Mouse (Mus musculus) effector memory CD4-positive, alpha-beta T cell, adult 5 months (primary cell): ENCODE measurements around the gene Brca2. TPM values are rescaled to one million over a fixed set of nuclear protein-coding genes. Genes with fewer than 3 reads are reported as not detected.

Source experiments
- polyA plus RNA-seq: library from polyadenylated mRNA; unstranded; fragments of 100-300 nt; shearing (Covaris generic); gene quantifications from one replicate; pipeline ENCODE4 v1.2.1, GENCODE M21; 2017

Brca2 gene
- 4.3 TPM for polyA plus RNA-seq

DNA sequence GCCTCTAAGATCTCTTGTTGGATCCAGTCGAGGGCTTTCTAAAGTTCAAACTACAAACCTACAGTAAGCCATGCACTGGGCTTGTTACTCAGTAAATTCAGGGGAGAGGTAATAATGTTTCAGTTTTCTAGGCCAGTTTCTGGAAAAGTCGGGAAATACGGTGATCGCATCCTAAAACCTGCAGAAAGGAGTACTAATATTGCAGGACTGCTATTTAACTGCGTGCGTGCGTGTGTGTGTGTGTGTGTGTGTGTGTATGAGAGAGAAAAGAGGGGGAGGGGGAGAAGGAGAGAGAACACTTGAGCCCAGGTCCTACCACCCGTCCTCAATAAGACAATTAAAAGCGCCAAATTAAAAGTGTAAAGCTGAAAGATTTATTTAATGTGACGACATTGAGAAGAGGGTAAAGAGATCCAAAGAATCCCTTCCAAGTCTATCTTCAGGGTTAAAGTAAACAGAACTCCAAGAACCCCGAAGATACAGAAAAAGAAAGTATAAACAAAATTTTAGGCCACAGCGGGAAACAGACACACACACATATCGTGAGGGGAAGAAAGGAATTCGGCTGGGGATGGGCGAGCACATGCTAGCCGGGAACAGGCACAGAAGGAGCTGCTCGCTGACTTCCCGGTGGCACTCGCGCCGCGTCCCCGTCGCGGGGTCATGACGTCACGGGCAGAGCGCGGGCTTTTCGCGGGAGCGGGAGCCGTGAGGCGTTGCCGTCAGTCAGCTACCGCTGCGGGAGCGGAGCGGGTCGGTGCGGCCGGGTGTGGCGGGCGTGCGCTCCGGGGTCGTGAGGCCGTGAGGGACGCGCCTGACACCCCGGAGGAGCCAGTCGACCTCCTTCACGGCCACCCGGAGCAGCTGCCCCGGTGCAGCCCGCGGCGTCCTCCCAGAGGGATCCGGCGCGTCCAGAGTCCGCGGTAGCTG, at the start of gene Brca2:
Gene Brca2, plus strand, starts transcription at position 694 of the 930 bp plus-strand sequence.

DNA sequence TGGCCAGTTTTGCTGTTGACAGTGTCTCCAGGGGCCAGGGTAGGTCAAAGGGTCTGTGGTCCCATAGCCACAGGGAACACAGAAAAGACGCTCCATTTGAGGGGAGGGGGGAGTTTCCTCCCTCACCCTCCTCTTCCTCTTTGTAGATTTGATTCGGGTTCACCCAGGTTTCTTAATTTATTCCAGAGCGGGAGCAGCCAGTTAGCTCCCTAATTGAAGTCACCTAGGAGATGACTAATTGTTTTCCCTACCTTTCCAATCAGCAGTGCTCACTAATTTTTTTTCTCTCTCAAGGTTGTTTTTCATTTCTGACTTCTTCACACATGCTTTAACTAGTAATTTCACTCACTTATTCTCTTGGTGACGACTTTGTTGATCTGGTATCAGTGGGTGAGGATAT, 4.4 kb upstream of the Brca2 start, which contains the start of gene Zar1l:
Gene Zar1l, minus strand, starts transcription at position 101 of the 400 bp plus-strand sequence.

DNA sequence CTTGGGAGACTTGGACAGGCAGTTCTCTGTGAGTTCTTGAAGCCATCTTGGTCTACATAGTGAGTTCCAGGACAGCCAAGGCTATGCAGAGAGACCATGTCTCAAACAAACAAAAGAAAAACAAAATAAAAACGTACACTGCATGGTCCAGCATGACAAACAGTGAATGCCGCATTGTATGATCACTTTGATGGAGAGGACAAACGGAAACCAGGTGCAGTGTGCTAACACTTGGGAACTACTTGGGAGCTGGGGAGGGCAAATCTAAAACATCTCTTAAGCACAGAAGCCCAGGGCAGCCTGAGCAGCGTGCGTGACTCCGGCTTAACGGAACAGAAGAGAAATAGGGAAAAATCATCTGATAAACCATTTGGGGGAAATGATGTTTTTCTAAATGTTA, 74.7 kb downstream of the Brca2 start, which contains the start of gene N4bp2l1:
Gene N4bp2l1, minus strand, starts transcription at position 101 of the 400 bp plus-strand sequence.

Other genes with a start within 250 kb of the Brca2 start
- gene Zar1l, start 4.5 kb upstream of the Brca2 start, polyA plus RNA-seq: not detected
- gene N4bp2l1, start 74.6 kb downstream of the Brca2 start, polyA plus RNA-seq: 173 TPM
- 127 TPM for gene N4bp2l2, start 143.6 kb downstream of the Brca2 start, polyA plus RNA-seq
- gene Pds5b, start 151.1 kb downstream of the Brca2 start, polyA plus RNA-seq: 21.8 TPM